Mouse (Mus musculus) brain, embryonic 14.5 days (tissue): ENCODE data around the gene Fam78a.

ENCODE experiments used
- CTCF ChIP-seq: fragments of 200-500 bp; IDR thresholded peaks from 2 replicates; pipeline ENCODE4 v1.5.1; 2012; ENCODE audit warnings: inconsistent platforms, mild to moderate bottlenecking, moderate library complexity, borderline replicate concordance; ENCODE audit not compliant: insufficient read depth, insufficient read length; ENCODE audit errors: extremely low read depth
- POLR2A ChIP-seq: fragments of 200-500 bp; IDR thresholded peaks from 2 replicates; pipeline ENCODE4 v1.6.1; 2012; ENCODE audit warnings: mild to moderate bottlenecking, inconsistent platforms, borderline replicate concordance; ENCODE audit not compliant: poor library complexity, insufficient read depth, insufficient read length, severe bottlenecking; ENCODE audit errors: extremely low read depth

- TF ChIP-seq CTCF (no peak), POLR2A (no peak)
Observed at GRCm38 (mm10) chr2:32037279-32037858, 47.3 kb downstream of the Fam78a start.
